Comparison of ENCODE assay signal across 16 mouse cellular contexts in the genomic region with DNA sequence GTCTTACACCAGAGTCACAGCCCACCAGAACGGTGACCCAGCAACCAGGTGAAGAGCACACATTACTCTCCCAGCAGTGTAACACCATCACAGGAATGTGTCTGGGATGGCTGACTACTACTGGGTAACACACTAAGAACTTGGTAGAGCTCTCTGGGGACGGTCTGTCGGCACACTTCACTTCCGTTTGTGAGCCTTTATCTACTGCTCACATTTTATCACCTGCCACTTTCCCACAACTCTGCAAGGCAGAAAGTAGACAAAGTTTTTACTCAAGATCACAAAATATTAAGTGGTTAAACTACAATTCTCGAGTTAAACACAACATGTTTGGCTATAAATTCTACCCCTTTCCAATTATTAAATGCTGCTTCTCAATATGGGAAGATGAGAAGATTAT. TPM values are rescaled to one million over a fixed set of nuclear protein-coding genes. Genes with fewer than 3 reads are reported as not detected.
"Had no signal": no experiment of that assay in that cellular context is flagged by ENCODE, and none has a peak within 500 bp of the region (broad histone marks: within the 10 kb centered on the region; RNA-seq: fewer than 3 reads in every experiment).

No protein-coding gene starts in this region.

- ATAC-seq: midbrain, embryonic 15.5 days had no signal

- H3K4me3 ChIP-seq: limb, embryonic 13.5 days; lung, embryonic 15.5 days; midbrain, embryonic 15.5 days; neural tube, embryonic 12.5 days had no signal

- H3K9ac ChIP-seq: limb, embryonic 13.5 days; liver, embryonic 14.5 days; lung, embryonic 15.5 days; midbrain, embryonic 15.5 days; neural tube, embryonic 12.5 days had no signal

- H3K27me3 ChIP-seq: limb, embryonic 13.5 days; lung, embryonic 15.5 days; midbrain, embryonic 15.5 days; neural tube, embryonic 12.5 days had no signal

- H3K4me1 ChIP-seq: limb, embryonic 13.5 days; lung, embryonic 15.5 days; midbrain, embryonic 15.5 days; neural tube, embryonic 12.5 days had no signal

- H3K4me2 ChIP-seq: limb, embryonic 13.5 days; lung, embryonic 15.5 days; midbrain, embryonic 15.5 days; neural tube, embryonic 12.5 days had no signal

- H3K9me3 ChIP-seq: limb, embryonic 13.5 days; lung, embryonic 15.5 days; midbrain, embryonic 15.5 days; neural tube, embryonic 12.5 days had no signal

- H3K27ac ChIP-seq: kidney, postnatal 0 days; limb, embryonic 13.5 days; liver, embryonic 14.5 days; lung, embryonic 15.5 days; midbrain, embryonic 15.5 days; neural tube, embryonic 12.5 days had no signal

RNA-seq across cellular contexts. Expression of a gene that starts 50.1 kb away (rescaled TPM):
- total RNA-seq: layer of hippocampus, adult 18-20 months; layer of hippocampus, postnatal 36 days; left cerebral cortex, adult 8-10 months; left cerebral cortex, postnatal 4 days; monocyte, adult 5-6 weeks; neutrophil, adult 5-6 weeks had no signal
- polyA plus RNA-seq: kidney, postnatal 0 days; limb, embryonic 13.5 days; lung, embryonic 15.5 days; midbrain, embryonic 15.5 days; neural tube, embryonic 12.5 days; stomach, embryonic 14.5 days; testis, adult 2 months; thymus, adult 2 months; urinary bladder, adult 2 months had no signal
